9 mouse cellular contexts compared by ENCODE assay signal in the genomic region with DNA sequence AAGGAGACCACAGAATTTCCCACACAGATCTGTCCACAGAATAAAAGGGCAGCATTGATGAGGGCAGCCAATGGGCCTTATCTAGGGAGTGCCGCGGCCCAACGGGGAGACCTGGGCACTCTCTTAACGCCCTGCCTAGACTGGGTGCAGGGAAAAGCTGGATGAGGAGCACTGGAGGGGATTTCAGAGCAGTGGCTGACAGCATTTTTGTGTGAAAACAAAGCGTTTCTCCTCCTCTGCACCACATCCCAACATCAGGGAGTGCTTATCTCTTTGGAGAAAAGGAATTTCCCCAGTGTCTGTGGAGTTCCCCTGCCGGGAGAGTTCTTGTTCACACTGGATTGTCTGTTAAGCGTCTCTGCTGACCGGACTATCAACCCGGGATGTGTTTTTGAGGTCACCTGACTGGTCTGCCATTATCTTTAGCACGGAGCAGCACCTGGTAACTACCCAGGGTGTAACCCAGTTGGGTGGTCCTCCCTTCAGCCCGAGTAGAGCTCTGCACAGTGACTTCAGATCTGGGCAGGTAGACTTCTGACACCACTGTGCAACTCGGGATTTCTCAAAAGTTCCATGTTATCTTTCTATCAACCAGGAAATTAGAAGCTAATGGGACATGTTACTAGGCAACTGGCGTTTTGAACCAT. TPM values are rescaled to one million over a fixed set of nuclear protein-coding genes. Genes with fewer than 3 reads are reported as not detected.
DNase-seq lines count a peak whose midpoint lies in the region; ATAC-seq and TF ChIP-seq lines count a peak whose summit lies in the region.
"Had no signal": no experiment of that assay in that cellular context is flagged by ENCODE, and none has a peak within 500 bp of the region (broad histone marks: within the 10 kb centered on the region; RNA-seq: fewer than 3 reads in every experiment).

No protein-coding gene starts in this region.

- peak; percentile 31; the same call in 1 of the 2 replicates for ATAC-seq in heart, embryonic 15.5 days (replicated peaks; ENCODE audit: insufficient number of reproducible peaks, insufficient read depth, low FRiP score, low read depth)
- ATAC-seq in embryonic facial prominence, embryonic 13.5 days (ENCODE audit: insufficient number of reproducible peaks, insufficient read depth, low FRiP score, low TSS enrichment, low read depth): 0 out of 2 replicates have a peak, but pooled peaks have one; percentile 37
- ATAC-seq in limb, embryonic 13.5 days (ENCODE audit: low FRiP score, low read depth): peak; percentile 57; the same call in 1 of the 2 replicates

- peaks cover 12% of the 10 kb centered on the region for H3K4me1 ChIP-seq in heart, embryonic 15.5 days (replicated peaks)
- H3K4me1 ChIP-seq in embryonic facial prominence, embryonic 13.5 days: peaks cover 21% of the 10 kb centered on the region
- 0 out of 2 replicates have a peak, but pooled peaks cover 3% of the 10 kb centered on the region for H3K4me1 ChIP-seq in limb, embryonic 13.5 days
- no peaks in the 10 kb centered on the region for H3K4me1 ChIP-seq in thymus, adult 2 months (replicated peaks; ENCODE audit: control insufficient read depth, insufficient read depth, low read length)

- WGBS in heart, embryonic 15.5 days: 7% methylated on average over 13 of the region's 13 CpGs
- WGBS in embryonic facial prominence, embryonic 13.5 days: 10% methylated on average over 13 of the region's 13 CpGs
- WGBS in limb, embryonic 13.5 days: 12% methylated on average over 13 of the region's 13 CpGs
- 26% methylated on average over 13 of the region's 13 CpGs for WGBS in thymus, adult 2 months

- no peak for TF ChIP-seq CTCF in thymus, adult 2 months (IDR thresholded peaks at IDR 0.05; ENCODE audit: borderline replicate concordance, control insufficient read depth, extremely low read depth, insufficient read depth, low read length, poor library complexity)

- H3K4me2 ChIP-seq in heart, embryonic 15.5 days: peak overlapping the region; percentile 48
- H3K4me2 ChIP-seq in embryonic facial prominence, embryonic 13.5 days: peak overlapping the region; percentile 48
- H3K4me2 ChIP-seq in limb, embryonic 13.5 days (replicated peaks): peak overlapping the region; percentile 37

- intact Hi-C loops in heart, postnatal 10 days (cut with DNase I): no loop called here

- no peaks in the 10 kb centered on the region for H3K9me3 ChIP-seq in heart, embryonic 15.5 days (replicated peaks)
- 0 out of 2 replicates have a peak, but pooled peaks cover 2% of the 10 kb centered on the region for H3K9me3 ChIP-seq in embryonic facial prominence, embryonic 13.5 days
- peaks cover 4% of the 10 kb centered on the region for H3K9me3 ChIP-seq in limb, embryonic 13.5 days

- H3K36me3 ChIP-seq in heart, embryonic 15.5 days: no peaks in the 10 kb centered on the region
- no peaks in the 10 kb centered on the region for H3K36me3 ChIP-seq in embryonic facial prominence, embryonic 13.5 days
- no peaks in the 10 kb centered on the region for H3K36me3 ChIP-seq in limb, embryonic 13.5 days
- no peaks in the 10 kb centered on the region for H3K36me3 ChIP-seq in thymus, adult 2 months (ENCODE audit: control insufficient read depth, insufficient read depth, low read length)

- DNase-seq in heart, postnatal 10 days: no peak
- DNase-seq in retina, postnatal 1 day: peak; percentile 37
- no peak for DNase-seq in urinary bladder, postnatal 10 days (ENCODE audit: low spot score)
- DNase-seq in thymus, adult 2 months: no peak
- no peak for DNase-seq in right cerebral cortex, postnatal 10 days (ENCODE audit: low spot score in 2 of 2)

- peak overlapping the region; percentile 7; the same call in 1 of the 2 replicates for H3K4me3 ChIP-seq in heart, embryonic 15.5 days
- H3K4me3 ChIP-seq in embryonic facial prominence, embryonic 13.5 days: no peak overlapping the region
- H3K4me3 ChIP-seq in limb, embryonic 13.5 days: no peak overlapping the region
- no peak overlapping the region for H3K4me3 ChIP-seq in thymus, adult 2 months (ENCODE audit: control insufficient read depth, insufficient read depth, low read length)
- H3K4me3 ChIP-seq: layer of hippocampus, adult 2 months had no signal

- no peak for TF ChIP-seq POLR2A in thymus, adult 2 months (IDR thresholded peaks at IDR 0.05; ENCODE audit: control insufficient read depth, extremely low read depth, insufficient read depth, low read length, poor library complexity)

- no peak overlapping the region for H3K27ac ChIP-seq in heart, embryonic 15.5 days
- no peak overlapping the region; the same call in 1 of the 2 replicates for H3K27ac ChIP-seq in embryonic facial prominence, embryonic 13.5 days
- no peak overlapping the region for H3K27ac ChIP-seq in limb, embryonic 13.5 days
- H3K27ac ChIP-seq in thymus, adult 2 months (ENCODE audit: control insufficient read depth, insufficient read depth, low read length): no peak overlapping the region
- H3K27ac ChIP-seq: layer of hippocampus, adult 2 months had no signal

- H3K27me3 ChIP-seq in heart, embryonic 15.5 days: no peaks in the 10 kb centered on the region
- H3K27me3 ChIP-seq in embryonic facial prominence, embryonic 13.5 days: no peaks in the 10 kb centered on the region
- no peaks in the 10 kb centered on the region for H3K27me3 ChIP-seq in limb, embryonic 13.5 days
- no peaks in the 10 kb centered on the region; the same call in 1 of the 2 replicates for H3K27me3 ChIP-seq in thymus, adult 2 months (ENCODE audit: control insufficient read depth, insufficient read depth, low read length)

- no peak overlapping the region for H3K9ac ChIP-seq in heart, embryonic 15.5 days
- peak overlapping the region; percentile 27; the same call in 1 of the 2 replicates for H3K9ac ChIP-seq in embryonic facial prominence, embryonic 13.5 days
- H3K9ac ChIP-seq in limb, embryonic 13.5 days: no peak overlapping the region

RNA-seq across cellular contexts. Expression of a gene that starts 50.7 kb away (rescaled TPM):
- polyA plus RNA-seq in heart, embryonic 15.5 days (2015; fragmentation: Nextera tagmentation; extraction: Ambion mirVana): 9.5 and 9.8 TPM in 2 replicates
- total RNA-seq in heart, postnatal 10 days (2021): 10 to 100 TPM; 35.3 to 35.4 TPM
- 18.6 and 19.6 TPM in 2 replicates for polyA plus RNA-seq in embryonic facial prominence, embryonic 13.5 days (2015; fragmentation: Nextera tagmentation; extraction: Ambion mirVana)
- 18.1 and 19.7 TPM in 2 replicates for polyA plus RNA-seq in limb, embryonic 13.5 days (2015; fragmentation: Nextera tagmentation; extraction: Ambion mirVana)
- 90.7 and 116 TPM in 2 replicates for polyA plus RNA-seq in thymus, adult 2 months (2012; rRNA removed)
